Mouse (Mus musculus) hindbrain, embryonic 12.5 days (tissue): ENCODE measurements around the gene Fbxl8. TPM values are rescaled to one million over a fixed set of nuclear protein-coding genes. Genes with fewer than 3 reads are reported as not detected.

Source experiments
- ATAC-seq: fragments of 200-750 bp; cut with Nextera tagmentation; 2 replicates; pipeline ENCODE4 v1.8.0; 2017; ENCODE audit warnings: moderate TSS enrichment; ENCODE audit not compliant: low FRiP score
- H3K27ac ChIP-seq: fragments of 300-500 bp; sonication (generic); 2 replicates; pipeline ENCODE4 v1.5.1; 2016; ENCODE audit warnings: mild to moderate bottlenecking
- H3K27me3 ChIP-seq: fragments of 300-500 bp; sonication (generic); 2 replicates; pipeline ENCODE4 v1.6.1; 2016; ENCODE audit warnings: mild to moderate bottlenecking
- H3K36me3 ChIP-seq: fragments of 300-500 bp; sonication (generic); 2 replicates; pipeline ENCODE4 v1.6.1; 2016; ENCODE audit warnings: mild to moderate bottlenecking
- H3K4me1 ChIP-seq: fragments of 300-500 bp; sonication (generic); 2 replicates; pipeline ENCODE4 v1.6.1; 2016
- H3K4me2 ChIP-seq: fragments of 300-500 bp; sonication (generic); replicated peaks from 2 replicates; pipeline ENCODE4 v1.6.1; 2016; ENCODE audit warnings: mild to moderate bottlenecking
- H3K4me3 ChIP-seq: fragments of 300-500 bp; sonication (generic); 2 replicates; pipeline ENCODE4 v1.5.1; 2016; ENCODE audit warnings: mild to moderate bottlenecking
- H3K9ac ChIP-seq: fragments of 300-500 bp; sonication (generic); 2 replicates; pipeline ENCODE4 v1.6.1; 2016; ENCODE audit warnings: mild to moderate bottlenecking, moderate library complexity
- H3K9me3 ChIP-seq: fragments of 300-500 bp; sonication (generic); replicated peaks from 2 replicates; pipeline ENCODE4 v1.6.1; 2016; ENCODE audit warnings: mild to moderate bottlenecking
- WGBS: fragments of 180-500 bp; shearing (Covaris S2); methylation state at CpG from one replicate; pipeline ENCODE4 v1.1.7; 2016; 5-methylcytosine and 5-hydroxymethylcytosine counted together
- microRNA counts: library from miRNA; unstranded; fragments of <30 nt; microRNA quantifications from one replicate; lab custom pipeline; 2017
- microRNA-seq: library from miRNA; unstranded; fragments of <30 nt; microRNA quantifications from one replicate; pipeline ENCODE4, GENCODE M21; 2017
- polyA plus RNA-seq: library from polyadenylated mRNA; unstranded; fragments of >200 nt; fragmentation: Nextera tagmentation; extraction: Ambion mirVana; gene quantifications from 2 replicates; pipeline ENCODE4 v1.2.1, GENCODE M21; 2016

The Fbxl8 gene
- polyA plus RNA-seq, 1 experiment from 2014 or later = 0.97 TPM

DNA sequence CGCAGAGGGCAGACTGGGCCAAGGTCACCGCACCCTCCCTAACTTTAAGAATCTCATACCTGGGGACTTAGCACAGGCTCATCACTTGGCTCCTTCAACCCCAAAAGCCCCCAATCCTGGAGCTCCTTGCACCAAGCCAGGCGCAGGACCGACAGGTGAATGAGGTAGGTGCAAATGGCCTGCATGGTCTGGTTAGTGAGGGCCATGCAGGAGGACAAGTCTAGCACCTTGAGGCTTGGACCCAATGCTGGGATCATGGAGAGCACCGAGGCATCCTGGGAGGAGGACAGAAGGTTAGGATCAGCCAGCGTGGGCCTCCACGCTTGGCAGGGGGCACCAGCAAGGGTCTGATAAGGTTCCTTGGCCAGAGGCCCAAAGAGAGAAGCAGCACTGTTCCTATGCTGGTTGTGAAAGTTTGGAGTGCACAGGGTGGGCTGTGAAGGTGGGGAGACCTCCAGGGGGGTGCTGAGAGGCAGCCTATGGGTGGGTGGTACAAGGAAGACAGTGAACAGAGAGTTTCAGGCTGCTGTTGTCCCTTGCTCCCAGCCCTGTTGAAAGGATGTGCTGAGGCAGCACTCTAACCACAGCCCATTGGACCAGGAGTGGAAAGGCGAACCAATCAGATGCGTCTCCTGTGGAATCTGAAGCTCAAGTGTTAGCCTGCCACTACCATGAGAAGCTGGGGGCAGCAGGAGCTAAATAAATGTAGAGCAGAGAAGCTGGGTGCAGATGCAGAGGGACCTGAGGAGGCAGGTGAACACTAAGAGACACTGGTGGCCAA is 49.4 kb downstream of the Fbxl8 start:
- H3K36me3 ChIP-seq = peaks cover 78% of the 10 kb centered on the region
- H3K4me1 ChIP-seq = no peaks in the 10 kb centered on the region
- H3K9ac ChIP-seq = no peak overlapping the region
- ATAC-seq = 0 out of 2 replicates have a peak, but pooled peaks have one; percentile 26
- WGBS = 85% methylated on average over 9 of the region's 9 CpGs
- no peak overlapping the region for H3K4me3 ChIP-seq
- H3K27me3 ChIP-seq = no peaks in the 10 kb centered on the region
- H3K9me3 ChIP-seq = no peaks in the 10 kb centered on the region
- H3K27ac ChIP-seq = no peak overlapping the region
- no peak overlapping the region for H3K4me2 ChIP-seq

DNA sequence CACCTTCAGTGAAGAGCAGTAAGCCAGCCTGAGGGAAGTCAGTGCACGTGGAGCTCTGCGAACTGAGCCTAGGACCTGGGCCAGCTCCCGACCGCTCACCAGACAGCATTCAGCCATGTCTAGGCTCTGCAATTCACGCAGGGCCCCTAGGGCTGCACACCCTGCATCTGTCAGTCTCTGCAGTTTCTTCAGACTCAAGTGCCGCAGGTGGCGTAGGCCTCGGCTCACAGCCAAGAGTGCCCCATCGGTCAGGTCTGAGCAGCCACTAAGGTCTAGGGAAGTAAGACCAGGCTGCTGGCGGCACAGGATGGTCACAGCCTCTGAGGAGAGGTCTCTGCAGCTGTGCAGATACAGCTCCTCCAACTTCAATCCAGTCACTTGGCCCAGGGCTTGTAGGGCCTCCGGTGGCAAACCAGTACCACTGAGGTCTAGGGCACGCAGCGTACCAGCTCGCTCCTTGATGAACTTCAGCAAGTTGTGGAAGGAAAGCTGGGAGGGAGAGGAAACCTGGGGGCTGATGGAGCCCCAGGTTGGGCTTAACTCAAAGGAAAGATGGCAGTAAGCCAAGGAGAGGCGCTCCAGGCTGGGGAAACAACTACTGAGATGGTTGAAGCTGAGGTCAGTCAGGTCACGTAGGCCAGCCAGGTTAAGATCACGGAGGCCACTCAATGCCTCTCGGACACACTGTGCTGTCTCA is 50.8 kb downstream of the Fbxl8 start:
- peaks cover 76% of the 10 kb centered on the region for H3K36me3 ChIP-seq
- no peak for ATAC-seq
- WGBS = 93% methylated on average over 18 of the region's 18 CpGs

DNA sequence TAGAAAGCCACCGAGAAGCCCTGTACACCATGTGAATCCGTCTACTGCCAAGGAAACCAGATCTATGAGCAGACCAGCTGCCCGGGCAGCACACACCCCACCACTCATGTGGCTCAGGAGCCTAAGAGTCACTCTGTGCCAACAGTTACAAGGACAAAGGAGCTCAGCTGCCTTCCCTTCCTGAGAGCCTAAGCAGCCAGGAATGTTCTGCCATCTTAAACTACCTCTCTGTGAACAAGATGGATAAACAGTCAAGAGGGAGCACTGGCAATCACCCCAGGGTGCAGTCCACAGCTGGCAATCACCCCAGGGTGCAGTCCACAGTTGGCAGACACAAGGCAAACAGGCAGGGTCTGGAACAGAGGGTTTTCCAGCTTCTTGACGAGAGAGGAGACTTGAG is 53.5 kb downstream of the Fbxl8 start:
- Histone ChIP-seq H3K4me3 (no peak overlapping the region), H3K36me3 (peaks cover 61% of the 10 kb centered on the region), H3K27me3 (no peaks in the 10 kb centered on the region), H3K4me2 (no peak overlapping the region), H3K4me1 (no peaks in the 10 kb centered on the region), H3K9ac (no peak overlapping the region), H3K27ac (no peak overlapping the region), H3K9me3 (no peaks in the 10 kb centered on the region)
- WGBS = 86% methylated on average over 4 of the region's 4 CpGs
- ATAC-seq = no peak

More for the DNA sequence above, 50.8 kb downstream of the Fbxl8 start:
- H3K9ac ChIP-seq = no peak overlapping the region
- H3K27ac ChIP-seq = no peak overlapping the region
- H3K9me3 ChIP-seq = no peaks in the 10 kb centered on the region
- H3K27me3 ChIP-seq = no peaks in the 10 kb centered on the region
- no peak overlapping the region for H3K4me3 ChIP-seq
- no peak overlapping the region for H3K4me2 ChIP-seq
- H3K4me1 ChIP-seq = no peaks in the 10 kb centered on the region

DNA sequence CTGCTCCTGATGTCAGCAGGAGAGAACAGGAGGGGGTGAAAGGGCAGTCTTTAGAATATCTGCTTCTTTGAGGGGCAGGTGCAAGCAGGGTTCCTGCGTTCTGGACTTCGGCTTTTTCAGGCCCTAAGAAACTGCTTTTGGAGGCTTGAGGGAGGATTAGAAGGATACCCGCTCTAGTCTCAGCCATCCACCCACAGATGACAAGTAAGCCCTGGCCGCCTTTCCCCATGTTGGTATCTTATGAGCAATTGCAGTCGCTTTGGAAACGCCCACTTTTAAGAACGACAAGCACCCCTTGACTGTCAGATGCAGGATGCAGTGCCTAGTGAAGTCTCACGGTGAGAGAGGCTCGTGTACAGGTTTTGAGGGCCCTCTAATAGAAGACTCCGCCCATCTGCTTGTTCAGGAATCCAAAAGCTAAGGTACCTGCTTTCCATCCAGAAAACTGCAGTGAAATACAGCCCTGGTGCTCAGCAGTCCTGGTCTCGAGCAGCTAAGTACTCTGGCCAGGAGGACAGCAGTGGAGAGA is 54.3 kb downstream of the Fbxl8 start:
- Histone ChIP-seq H3K27ac (no peak overlapping the region), H3K4me2 (no peak overlapping the region), H3K9ac (no peak overlapping the region), H3K4me3 (no peak overlapping the region), H3K36me3 (peaks cover 55% of the 10 kb centered on the region), H3K4me1 (no peaks in the 10 kb centered on the region), H3K9me3 (no peaks in the 10 kb centered on the region), H3K27me3 (no peaks in the 10 kb centered on the region)
- 85% methylated on average over 11 of the region's 11 CpGs for WGBS
- no peak for ATAC-seq

MicroRNAs encoded within 50 kb of the gene (microRNA counts, 519-probe panel; counts per million panel counts)
- 3,289 counts per million, percentile 73 among the panel's probes with 10 or more counts for microRNA mmu-miR-328 (lab: Ali Mortazavi, UCI)

Small RNA genes within 50 kb of the gene (microRNA-seq; reads per million reads assigned to microRNA genes)
- not detected for gene Gm27320
- 347 reads per million, percentile 62 among the genes with 10 or more reads in this experiment for gene Mir328

Other genes with a start within 250 kb of the Fbxl8 start
- not detected in 2 replicates for gene Ces3a, start 216.0 kb upstream of the Fbxl8 start, polyA plus RNA-seq
- gene Ces3b, start 180.9 kb upstream of the Fbxl8 start, polyA plus RNA-seq = not detected in 2 replicates
- gene Ces4a, start 132.8 kb upstream of the Fbxl8 start, polyA plus RNA-seq = not detected in 2 replicates
- 66.2 and 72.5 TPM in 2 replicates for gene Cbfb, start 94.0 kb upstream of the Fbxl8 start, polyA plus RNA-seq
- gene D230025D16Rik, start 39.5 kb upstream of the Fbxl8 start, polyA plus RNA-seq = 28.5 and 28.9 TPM in 2 replicates
- 7.5 and 9.5 TPM in 2 replicates for gene B3gnt9, start 9.5 kb upstream of the Fbxl8 start, polyA plus RNA-seq
- gene Tradd, start within 50 bp of the Fbxl8 start, polyA plus RNA-seq = 17.2 and 17.5 TPM in 2 replicates
- gene Hsf4, start 5.2 kb downstream of the Fbxl8 start, polyA plus RNA-seq = 0.23 TPM in 1 of 2 replicates, not detected in the other
- 2.7 and 4.0 TPM in 2 replicates for gene Nol3, start 11.5 kb downstream of the Fbxl8 start, polyA plus RNA-seq
- 63.2 and 74.0 TPM in 2 replicates for gene 4931428F04Rik, start 25.2 kb downstream of the Fbxl8 start, polyA plus RNA-seq
- 12.7 and 15.7 TPM in 2 replicates for gene Exoc3l, start 31.5 kb downstream of the Fbxl8 start, polyA plus RNA-seq
- 68.8 and 69.9 TPM in 2 replicates for gene E2f4, start 33.0 kb downstream of the Fbxl8 start, polyA plus RNA-seq
- 2.7 and 3.2 TPM in 2 replicates for gene Elmo3, start 41.0 kb downstream of the Fbxl8 start, polyA plus RNA-seq
- gene Lrrc29, start 61.6 kb downstream of the Fbxl8 start, polyA plus RNA-seq = 1.3 TPM in 2 replicates
- gene Tmem208, start 61.7 kb downstream of the Fbxl8 start, polyA plus RNA-seq = 97.6 and 100 TPM in 2 replicates
- gene Fhod1, start 83.3 kb downstream of the Fbxl8 start, polyA plus RNA-seq = 1.4 and 2.0 TPM in 2 replicates
- 7.2 and 7.7 TPM in 2 replicates for gene Slc9a5, start 84.2 kb downstream of the Fbxl8 start, polyA plus RNA-seq
- 0.59 and 0.93 TPM in 2 replicates for gene Plekhg4, start 108.6 kb downstream of the Fbxl8 start, polyA plus RNA-seq
- 0.08 TPM in 1 of 2 replicates, not detected in the other for gene Kctd19, start 148.9 kb downstream of the Fbxl8 start, polyA plus RNA-seq
- gene Lrrc36, start 148.9 kb downstream of the Fbxl8 start, polyA plus RNA-seq = 2.1 and 3.1 TPM in 2 replicates
- gene Tppp3, start 206.9 kb downstream of the Fbxl8 start, polyA plus RNA-seq = 162 and 186 TPM in 2 replicates
- 35.8 and 36.1 TPM in 2 replicates for gene Zdhhc1, start 232.3 kb downstream of the Fbxl8 start, polyA plus RNA-seq